Mouse (Mus musculus) brain, embryonic 14.5 days (tissue): ENCODE results near the gene Tmem88b.

Source experiments
- CTCF ChIP-seq: fragments of 200-500 bp; IDR thresholded peaks from 2 replicates; pipeline ENCODE4 v1.5.1; 2012; ENCODE audit warnings: inconsistent platforms, mild to moderate bottlenecking, moderate library complexity, borderline replicate concordance; ENCODE audit not compliant: insufficient read depth, insufficient read length; ENCODE audit errors: extremely low read depth
- POLR2A ChIP-seq: fragments of 200-500 bp; IDR thresholded peaks from 2 replicates; pipeline ENCODE4 v1.6.1; 2012; ENCODE audit warnings: mild to moderate bottlenecking, inconsistent platforms, borderline replicate concordance; ENCODE audit not compliant: poor library complexity, insufficient read depth, insufficient read length, severe bottlenecking; ENCODE audit errors: extremely low read depth

DNA sequence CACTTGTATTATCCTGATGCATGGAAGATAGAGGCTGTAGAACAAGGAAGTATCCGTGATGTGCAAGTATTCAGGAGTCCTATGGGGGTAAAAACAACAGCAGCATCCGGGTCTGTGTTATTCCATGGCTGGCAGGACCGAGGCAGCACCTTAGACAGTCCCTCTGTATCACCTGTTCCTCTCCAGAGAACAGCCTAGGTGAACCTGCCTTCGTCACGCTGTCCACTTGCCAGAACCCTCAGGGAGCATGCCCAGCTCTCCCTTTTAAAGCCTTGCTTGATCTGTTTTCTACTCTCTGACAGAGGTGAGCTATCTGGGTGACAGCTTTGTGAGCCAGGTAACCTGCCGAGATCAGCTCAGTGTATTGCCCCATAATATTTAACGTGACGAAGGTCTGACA lies 41.2 kb downstream of the Tmem88b start:
- TF ChIP-seq CTCF (no peak), POLR2A (no peak)
